Mouse (Mus musculus) C3H10T1/2 (cell line): ENCODE results near the gene Cnot6. TPM values are rescaled to one million over a fixed set of nuclear protein-coding genes. Genes with fewer than 3 reads are reported as not detected.

Experiments
- polyA plus RNA-seq, 2 experiments: library from polyadenylated mRNA; unstranded; fragments of >200 nt; fragmentation: generic; extraction: Trizol; gene quantifications; one replicate each; pipeline ENCODE4 v1.2.1; 2012; ENCODE audit warnings: missing spikeins in 2 of 2

Gene Cnot6
- polyA plus RNA-seq, result 10 to 100 TPM in 1 of 2 experiments, 1 to 10 TPM in 1; 1.2 to 10.5 TPM

GRCm38 (mm10) chr11:49712555-49713335 is at the start of gene Cnot6:
Gene Cnot6 (minus strand): TSS chr11:49712723.

GRCm38 (mm10) chr11:49663310-49663709 is 49.2 kb downstream of the Cnot6 start, which contains the start of gene Scgb3a1:
Gene Scgb3a1 (plus strand): TSS chr11:49663610.

Other genes with a start within 250 kb of the Cnot6 start
- not detected for gene Olfr1386, start 247.7 kb downstream of the Cnot6 start, polyA plus RNA-seq
- under 1 TPM in 1 of 2 experiments, not detected in 1; 0.01 TPM for gene Olfr1385, start 223.7 kb downstream of the Cnot6 start, polyA plus RNA-seq
- not detected for gene Olfr1384, start 206.0 kb downstream of the Cnot6 start, polyA plus RNA-seq
- not detected for gene Olfr1383, start 193.1 kb downstream of the Cnot6 start, polyA plus RNA-seq
- gene Olfr1382, start 184.5 kb downstream of the Cnot6 start, polyA plus RNA-seq, result not detected
- not detected for gene Olfr1381, start 169.3 kb downstream of the Cnot6 start, polyA plus RNA-seq
- not detected for gene Olfr1380, start 155.8 kb downstream of the Cnot6 start, polyA plus RNA-seq
- not detected for gene Flt4, start 103.5 kb downstream of the Cnot6 start, polyA plus RNA-seq
- not detected for gene Scgb3a1, start 49.1 kb downstream of the Cnot6 start, polyA plus RNA-seq
- gene Gfpt2, start 81.5 kb upstream of the Cnot6 start, polyA plus RNA-seq, result not detected
- 10 to 100 TPM in 1 of 2 experiments, 1 to 10 TPM in 1; 2.1 to 13.8 TPM for gene Mapk9, start 134.0 kb upstream of the Cnot6 start, polyA plus RNA-seq
- gene Rasgef1c, start 189.1 kb upstream of the Cnot6 start, polyA plus RNA-seq, result under 1 TPM in 1 of 2 experiments, not detected in 1; 0.02 TPM